Mouse (Mus musculus) CD4-positive, CD25-positive, alpha-beta regulatory T cell, adult 2 months (primary cell): ENCODE measurements around the gene Rpa2.
A peak's percentile ranks its signal among the peaks of the same experiment; 100 is the strongest.
"Not testable (repeated sequence)": the region's sequence is repeated elsewhere in the genome, so short reads cannot be mapped to it uniquely, and the experiment has no call there.

Source experiments
- DNase-seq: peaks from one replicate; pipeline ENCODE4 v3.0.0-alpha.2; 2012; ENCODE audit warnings: low read depth, low spot score

Rpa2 gene

GRCm38 (mm10) chr4:132767914-132768876, at the start of gene Rpa2:
Gene Rpa2, plus strand, starts transcription at chr4:132768332.
- DNase-seq, result peak; percentile 99

- no peak for DNase-seq
Measured at GRCm38 (mm10) chr4:132728233-132728632, 39.9 kb upstream of the Rpa2 start.

- DNase-seq, result peak; percentile 10
Measured at GRCm38 (mm10) chr4:132731616-132732015, 36.5 kb upstream of the Rpa2 start.

GRCm38 (mm10) chr4:132732148-132732684, 35.9 kb upstream of the Rpa2 start, which contains the start of gene Xkr8:
Gene Xkr8, minus strand, starts transcription at chr4:132732546.
- peak; percentile 88 for DNase-seq

GRCm38 (mm10) chr4:132733071-132733770, 34.9 kb upstream of the Rpa2 start:
- DNase-seq, result peak; percentile 11

- no peak for DNase-seq
Measured at GRCm38 (mm10) chr4:132734766-132735165, 33.4 kb upstream of the Rpa2 start.

GRCm38 (mm10) chr4:132735389-132735788, 32.7 kb upstream of the Rpa2 start:
- DNase-seq, result no peak

- peak; percentile 15 for DNase-seq
Measured at GRCm38 (mm10) chr4:132735894-132736293, 32.2 kb upstream of the Rpa2 start.

GRCm38 (mm10) chr4:132737154-132737553, 31.0 kb upstream of the Rpa2 start:
- DNase-seq, result not testable (repeated sequence)

GRCm38 (mm10) chr4:132741491-132741890, 26.6 kb upstream of the Rpa2 start:
- DNase-seq, result peak; percentile 30

GRCm38 (mm10) chr4:132743992-132744911, 23.9 kb upstream of the Rpa2 start:
- DNase-seq, result no peak

GRCm38 (mm10) chr4:132746911-132747517, 21.1 kb upstream of the Rpa2 start:
- DNase-seq, result peak; percentile 45

- DNase-seq, result peak; percentile 73
Measured at GRCm38 (mm10) chr4:132747664-132748259, 20.4 kb upstream of the Rpa2 start.

- peak; percentile 30 for DNase-seq
Measured at GRCm38 (mm10) chr4:132748778-132749177, 19.4 kb upstream of the Rpa2 start.

- no peak for DNase-seq
Measured at GRCm38 (mm10) chr4:132749258-132749982, 18.7 kb upstream of the Rpa2 start.

- DNase-seq, result no peak
Measured at GRCm38 (mm10) chr4:132752992-132753391, 15.1 kb upstream of the Rpa2 start.

- peak; percentile 73 for DNase-seq
Measured at GRCm38 (mm10) chr4:132756974-132757373, 11.2 kb upstream of the Rpa2 start, which contains the start of gene Smpdl3b. Gene Smpdl3b, minus strand, starts transcription at chr4:132757252.

- DNase-seq, result peak; percentile 41
Measured at GRCm38 (mm10) chr4:132757633-132758351, 10.3 kb upstream of the Rpa2 start.

GRCm38 (mm10) chr4:132760296-132760695, 7.8 kb upstream of the Rpa2 start:
- DNase-seq, result no peak
